Mouse (Mus musculus): ENCODE measurements at regions not wholly inside any gene's neighbourhood (a gene's known extent, or its start where the extent isn't known, plus 50 kb on each side); places are given as distances from the start of the nearest gene placed in this dataset.

- no peak for DNase-seq
Observed at GRCm38 (mm10) chr5:100951210-100951609, 105.7 kb downstream of the Gpat3 start.

More at GRCm38 (mm10) chr5:100951210-100951609, 105.7 kb downstream of the Gpat3 start:
- TF ChIP-seq POLR2A (IDR thresholded peaks at IDR 0.05; ENCODE audit: borderline replicate concordance, insufficient read depth, low read length) (no peak), CTCF (IDR thresholded peaks at IDR 0.05; ENCODE audit: borderline replicate concordance, insufficient read depth, low read depth, low read length) (no peak)
- Histone ChIP-seq H3K27ac (ENCODE audit: insufficient read depth, low read length) (no peak overlapping the region), H3K4me1 (ENCODE audit: control insufficient read depth, insufficient read depth, low read length) (no peaks in the 10 kb centered on the region), H3K27me3 (ENCODE audit: control insufficient read depth, insufficient read depth, low read length) (no peaks in the 10 kb centered on the region; the same call in 1 of the 2 replicates), H3K4me3 (replicated peaks; ENCODE audit: insufficient read depth, low read depth, low read length) (no peak overlapping the region)
- 19% methylated on average over 15 of the region's 15 CpGs for WGBS

All from cerebellum, adult 2 months (tissue).